Mouse (Mus musculus) brain, embryonic 14.5 days (tissue): ENCODE measurements around the gene Nell2.

Experiments
- CTCF ChIP-seq: fragments of 200-500 bp; IDR thresholded peaks from 2 replicates; pipeline ENCODE4 v1.5.1; 2012; ENCODE audit warnings: inconsistent platforms, mild to moderate bottlenecking, moderate library complexity, borderline replicate concordance; ENCODE audit not compliant: insufficient read depth, insufficient read length; ENCODE audit errors: extremely low read depth
- POLR2A ChIP-seq: fragments of 200-500 bp; IDR thresholded peaks from 2 replicates; pipeline ENCODE4 v1.6.1; 2012; ENCODE audit warnings: mild to moderate bottlenecking, inconsistent platforms, borderline replicate concordance; ENCODE audit not compliant: poor library complexity, insufficient read depth, insufficient read length, severe bottlenecking; ENCODE audit errors: extremely low read depth

- TF ChIP-seq CTCF (no peak), POLR2A (no peak)
These were observed 319.2 kb downstream of the Nell2 start for GRCm38 (mm10) chr15:95209186-95209585.
